Mouse (Mus musculus) MEL (cell line): ENCODE data around the gene Gpr33. TPM values are rescaled to one million over a fixed set of nuclear protein-coding genes. Genes with fewer than 3 reads are reported as not detected.

Experiments
- DNase-seq: peaks from one replicate; pipeline ENCODE4 v3.0.0; 2011; ENCODE audit warnings: low read depth, low spot score
- H3K27ac ChIP-seq: 2 replicates; pipeline ENCODE4 v1.5.1; 2012; ENCODE audit warnings: low read depth, mild to moderate bottlenecking, control low read depth, low read length, moderate library complexity; ENCODE audit not compliant: control insufficient read depth
- H3K27me3 ChIP-seq, 2 experiments: fragments of 150-350 bp in 1 of 2; sonication (generic) in 1 of 2; 2 replicates each; pipeline ENCODE4 v1.6.1; 2012; ENCODE audit warnings: low read length in 2 of 2, mild to moderate bottlenecking in 2 of 2, improper control_type of control experiment in 1 of 2, moderate library complexity in 1 of 2; ENCODE audit not compliant: insufficient read depth in 2 of 2, control insufficient read depth in 1 of 2
- H3K36me3 ChIP-seq, 2 experiments: 2 replicates each; pipeline ENCODE4 v1.6.1; 2012 to 2014; ENCODE audit warnings: low read length in 2 of 2, improper control_type of control experiment in 1 of 2, inconsistent platforms in 1 of 2, mild to moderate bottlenecking in 1 of 2; ENCODE audit not compliant: insufficient read depth in 2 of 2, control insufficient read depth in 1 of 2
- H3K4me1 ChIP-seq, 2 experiments: fragments of 150-350 bp in 1 of 2; sonication (generic) in 1 of 2; 2 replicates each; pipeline ENCODE4 v1.6.1; 2012; ENCODE audit warnings: low read length in 2 of 2, improper control_type of control experiment in 1 of 2, mild to moderate bottlenecking in 1 of 2; ENCODE audit not compliant: insufficient read depth in 2 of 2, control insufficient read depth in 1 of 2
- H3K4me3 ChIP-seq, 2 experiments: fragments of 150-350 bp in 1 of 2; sonication (generic) in 1 of 2; 2 replicates each; pipeline ENCODE4 v1.5.1; 2012; ENCODE audit warnings: low read depth in 2 of 2, low read length in 2 of 2, mild to moderate bottlenecking in 2 of 2, moderate library complexity in 2 of 2, control low read depth in 1 of 2, improper control_type of control experiment in 1 of 2; ENCODE audit not compliant: control insufficient read depth in 1 of 2, insufficient read depth in 1 of 2
- H3K79me2 ChIP-seq: 2 replicates; pipeline ENCODE4 v1.6.1; 2012; ENCODE audit warnings: mild to moderate bottlenecking, low read length, moderate library complexity; ENCODE audit not compliant: control insufficient read depth, poor library complexity, insufficient read depth
- H3K9ac ChIP-seq: 2 replicates; pipeline ENCODE4 v1.6.1; 2012; ENCODE audit warnings: low read depth, mild to moderate bottlenecking, control low read depth, low read length, moderate library complexity; ENCODE audit not compliant: control insufficient read depth, poor library complexity, severe bottlenecking
- H3K9me3 ChIP-seq: fragments of 150-350 bp; sonication (generic); replicated peaks from 2 replicates; pipeline ENCODE4 v1.6.1; 2012; ENCODE audit warnings: mild to moderate bottlenecking, low read length, improper control_type of control experiment, moderate library complexity; ENCODE audit not compliant: insufficient read depth
- BHLHE40 ChIP-seq: IDR thresholded peaks from 2 replicates; pipeline ENCODE4 v1.6.1; 2012; ENCODE audit warnings: low read depth, mild to moderate bottlenecking, inconsistent platforms, low read length, improper control_type of control experiment, borderline replicate concordance
- CHD1 ChIP-seq: IDR thresholded peaks from 2 replicates; pipeline ENCODE4 v1.6.1; 2012; ENCODE audit warnings: low read depth, mild to moderate bottlenecking, inconsistent platforms, low read length, improper control_type of control experiment
- CTCF ChIP-seq, 3 experiments: IDR thresholded peaks in 2 of 3; conservative IDR thresholded peaks in 1 of 3; 2 replicates each; pipeline ENCODE4 v1.5.1; 2011 to 2012; ENCODE audit warnings: low read length in 3 of 3, low read depth in 2 of 3, mild to moderate bottlenecking in 2 of 3, improper control_type of control experiment in 1 of 3, inconsistent platforms in 1 of 3, mixed read lengths in 1 of 3, moderate library complexity in 1 of 3; ENCODE audit not compliant: control insufficient read depth in 1 of 3, insufficient read depth in 1 of 3, poor library complexity in 1 of 3, severe bottlenecking in 1 of 3
- ELF1 ChIP-seq: IDR thresholded peaks from 2 replicates; pipeline ENCODE4 v1.6.1; 2014; ENCODE audit warnings: low read depth, mild to moderate bottlenecking, inconsistent platforms, low read length, improper control_type of control experiment, moderate library complexity
- ETS1 ChIP-seq: IDR thresholded peaks from 2 replicates; pipeline ENCODE4 v1.6.1; 2012; ENCODE audit warnings: low read depth, mild to moderate bottlenecking, inconsistent platforms, low read length, improper control_type of control experiment, moderate library complexity
- GABPA ChIP-seq: IDR thresholded peaks from 2 replicates; pipeline ENCODE4 v1.6.1; 2012; ENCODE audit warnings: low read depth, mild to moderate bottlenecking, inconsistent platforms, low read length, improper control_type of control experiment, moderate library complexity
- GATA1 ChIP-seq: IDR thresholded peaks from 2 replicates; pipeline ENCODE4 v1.6.1; 2011; ENCODE audit warnings: low read depth, low read length, improper control_type of control experiment
- HCFC1 ChIP-seq: IDR thresholded peaks from 2 replicates; pipeline ENCODE4 v1.6.1; 2012; ENCODE audit warnings: low read depth, mild to moderate bottlenecking, inconsistent platforms, low read length, improper control_type of control experiment, moderate library complexity
- JUND ChIP-seq: IDR thresholded peaks from 2 replicates; pipeline ENCODE4 v1.6.1; 2011; ENCODE audit warnings: low read depth, mild to moderate bottlenecking, improper control_type of control experiment, low read length
- KAT2A ChIP-seq: conservative IDR thresholded peaks from 2 replicates; pipeline ENCODE4 v1.6.1; 2012; ENCODE audit warnings: low read depth, low read length, improper control_type of control experiment, inconsistent platforms
- MAFK ChIP-seq: IDR thresholded peaks from 2 replicates; pipeline ENCODE4 v1.6.1; 2011; ENCODE audit warnings: low read depth, mild to moderate bottlenecking, low read length, improper control_type of control experiment, borderline replicate concordance
- MAX ChIP-seq: IDR thresholded peaks from 2 replicates; pipeline ENCODE4 v1.6.1; 2011; ENCODE audit warnings: low read length, improper control_type of control experiment
- MYC ChIP-seq: IDR thresholded peaks from 2 replicates; pipeline ENCODE4 v1.6.1; 2011; ENCODE audit warnings: low read depth, mild to moderate bottlenecking, low read length, improper control_type of control experiment, moderate library complexity
- NRF1 ChIP-seq: IDR thresholded peaks from 2 replicates; pipeline ENCODE4 v1.6.1; 2014; ENCODE audit warnings: low read depth, mild to moderate bottlenecking, inconsistent platforms, low read length, improper control_type of control experiment, moderate library complexity; ENCODE audit not compliant: poor library complexity, insufficient read depth, severe bottlenecking
- POLR2A ChIP-seq, 2 experiments: IDR thresholded peaks; 2 replicates each; pipeline ENCODE4 v1.6.1; 2011 to 2012; ENCODE audit warnings: low read length in 2 of 2, mild to moderate bottlenecking in 2 of 2, control low read depth in 1 of 2, improper control_type of control experiment in 1 of 2, low read depth in 1 of 2, moderate library complexity in 1 of 2; ENCODE audit not compliant: control insufficient read depth in 1 of 2, insufficient read depth in 1 of 2, poor library complexity in 1 of 2
- RAD21 ChIP-seq: IDR thresholded peaks from 2 replicates; pipeline ENCODE4 v1.6.1; 2011; ENCODE audit warnings: mild to moderate bottlenecking, low read depth, low read length, improper control_type of control experiment
- RCOR1 ChIP-seq: IDR thresholded peaks from 2 replicates; pipeline ENCODE4 v1.6.1; 2012; ENCODE audit warnings: low read depth, mild to moderate bottlenecking, inconsistent platforms, low read length, improper control_type of control experiment
- SIN3A ChIP-seq: IDR thresholded peaks from 2 replicates; pipeline ENCODE4 v1.6.1; 2012; ENCODE audit warnings: low read length, improper control_type of control experiment, inconsistent platforms
- TAL1 ChIP-seq: IDR thresholded peaks from 2 replicates; pipeline ENCODE4 v1.6.1; 2012; ENCODE audit warnings: mild to moderate bottlenecking, inconsistent platforms, low read length, moderate library complexity, mixed read lengths
- TBP ChIP-seq: IDR thresholded peaks from 2 replicates; pipeline ENCODE4 v1.8.0; 2011; ENCODE audit warnings: low read depth, low read length, improper control_type of control experiment
- TCF12 ChIP-seq: IDR thresholded peaks from 2 replicates; pipeline ENCODE4 v1.6.1; 2014; ENCODE audit warnings: low read depth, mild to moderate bottlenecking, inconsistent platforms, low read length, improper control_type of control experiment, moderate library complexity
- ZC3H11A ChIP-seq: IDR thresholded peaks from 2 replicates; pipeline ENCODE4 v1.6.1; 2012; ENCODE audit warnings: low read depth, mild to moderate bottlenecking, inconsistent platforms, low read length, improper control_type of control experiment
- ZMIZ1 ChIP-seq: IDR thresholded peaks from 2 replicates; pipeline ENCODE4 v1.6.1; 2012; ENCODE audit warnings: low read depth, mild to moderate bottlenecking, inconsistent platforms, low read length, improper control_type of control experiment, moderate library complexity
- ZNF384 ChIP-seq: IDR thresholded peaks from 2 replicates; pipeline ENCODE4 v1.6.1; 2012; ENCODE audit warnings: low read depth, mild to moderate bottlenecking, inconsistent platforms, low read length, improper control_type of control experiment
- polyA plus RNA-seq, 2 experiments: library from polyadenylated mRNA; stranded (reverse) in 1 of 2; unstranded in 1 of 2; fragments of >175 nt in 1 of 2; fragments of >200 nt in 1 of 2; gene quantifications; 2 replicates each; pipeline versions ENCODE4 v1.2.1 to v1.2.4; 2012; ENCODE audit warnings: low replicate concordance in 2 of 2, low read depth in 1 of 2; ENCODE audit not compliant: insufficient read length in 2 of 2, insufficient read depth in 1 of 2, missing spikeins in 1 of 2
- total RNA-seq: library from RNA; depleted of rRNA; stranded (reverse); fragments of 300-350 nt; gene quantifications from 2 replicates; pipeline ENCODE4 v1.2.3, GENCODE M21; 2012

Gene Gpr33
- total and polyA plus RNA-seq, 3 experiments: not detected

DNA sequence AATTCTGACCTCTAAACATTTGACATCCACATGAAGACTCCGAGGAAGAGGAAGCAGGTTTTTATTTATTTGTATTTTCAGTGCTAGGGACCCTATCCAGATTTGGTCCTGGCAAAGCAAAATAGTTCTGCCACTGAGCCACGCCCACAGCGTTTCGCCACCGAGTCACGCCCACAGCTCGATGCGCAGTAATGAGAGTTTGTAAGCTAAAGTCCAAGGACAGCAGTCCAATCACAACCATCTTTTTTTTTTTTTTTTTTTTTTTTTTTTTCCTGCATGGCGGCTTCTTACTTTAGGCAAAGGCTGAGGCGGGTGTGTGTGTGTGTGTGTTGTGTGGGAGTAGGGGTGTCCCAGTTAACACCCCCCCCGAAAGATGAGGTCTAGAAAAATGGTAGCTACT lies 13.8 kb downstream of the Gpr33 start:
- Histone ChIP-seq H3K79me2 (no peaks in the 10 kb centered on the region), H3K27me3 (peaks cover 0 to 1% of the 10 kb centered on the region in 2 experiments; a peak in 3 of 4 replicates), H3K4me3 (no peak overlapping the region), H3K36me3 (peaks cover 0 to 3% of the 10 kb centered on the region in 2 experiments; a peak in 1 of 4 replicates), H3K27ac (no peak overlapping the region), H3K9ac (no peak overlapping the region), H3K4me1 (no peaks in the 10 kb centered on the region), H3K9me3 (no peaks in the 10 kb centered on the region)
- peak; percentile 52 for DNase-seq
- TF ChIP-seq ZNF384 (peak; percentile 81), BHLHE40 (no peak)

DNA sequence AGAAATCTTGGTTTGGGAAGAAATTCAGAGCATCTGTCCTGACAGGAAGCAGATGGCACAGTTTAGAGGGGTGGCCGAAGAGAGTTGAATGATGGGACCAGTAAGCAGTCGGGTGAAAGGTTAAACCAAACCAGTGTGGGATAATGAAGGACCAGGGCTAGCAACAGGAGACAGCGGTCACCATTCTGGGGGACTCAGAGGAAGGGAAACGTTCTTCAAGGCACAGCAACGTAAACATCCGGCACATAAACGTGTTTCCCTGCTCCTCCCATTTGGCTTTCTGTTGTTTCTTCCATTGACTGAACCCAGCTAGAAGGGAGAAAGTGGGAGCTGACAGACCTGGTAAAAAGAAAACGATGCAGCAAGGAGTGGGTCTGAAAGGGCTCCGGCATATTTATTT lies 14.6 kb downstream of the Gpr33 start:
- H3K36me3 ChIP-seq: peaks cover 0 to 3% of the 10 kb centered on the region in 2 experiments; a peak in 1 of 4 replicates
- H3K79me2 ChIP-seq: no peaks in the 10 kb centered on the region
- TF ChIP-seq CTCF (IDR thresholded peaks at IDR 0.05 in 2 of 3, conservative IDR thresholded peaks at IDR 0.05 in 1 of 3; ENCODE audit: control insufficient read depth in 1 of 3, insufficient read depth in 1 of 3, low read depth in 2 of 3, low read length in 3 of 3, poor library complexity in 1 of 3, severe bottlenecking in 1 of 3) (no peak), ETS1 (no peak), NRF1 (no peak)
- TF ChIP-seq, all 39 proteins: peak for 0
- Histone ChIP-seq H3K9ac (no peak overlapping the region), H3K9me3 (no peaks in the 10 kb centered on the region), H3K27me3 (peaks cover 0 to 1% of the 10 kb centered on the region in 2 experiments; a peak in 3 of 4 replicates), H3K4me1 (no peaks in the 10 kb centered on the region), H3K4me3 (no peak overlapping the region), H3K27ac (no peak overlapping the region)
- no peak for DNase-seq

DNA sequence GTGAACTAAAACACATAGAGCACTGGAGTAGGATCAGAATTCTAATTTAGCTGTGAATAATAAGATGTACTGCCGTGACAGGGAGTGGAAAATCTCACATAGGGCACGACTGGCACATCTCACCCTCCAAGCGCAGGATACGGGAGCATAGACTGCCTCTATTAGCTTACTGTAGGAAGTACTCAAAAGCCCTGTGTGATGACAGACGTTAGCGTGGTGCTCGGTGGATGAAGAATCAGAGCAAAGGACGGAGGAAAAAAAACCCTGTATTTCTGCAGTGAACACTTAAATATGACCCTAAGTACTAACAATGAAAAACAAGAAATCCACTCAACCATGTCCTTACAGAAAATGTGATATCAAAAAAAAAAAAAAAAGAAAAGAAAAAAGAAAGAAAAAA lies 15.7 kb downstream of the Gpr33 start:
- Histone ChIP-seq H3K79me2 (no peaks in the 10 kb centered on the region), H3K4me3 (no peak overlapping the region), H3K36me3 (peaks cover 0 to 3% of the 10 kb centered on the region in 2 experiments; a peak in 1 of 4 replicates), H3K27me3 (peaks cover 0 to 1% of the 10 kb centered on the region in 2 experiments; a peak in 3 of 4 replicates), H3K4me1 (no peaks in the 10 kb centered on the region), H3K27ac (no peak overlapping the region), H3K9ac (no peak overlapping the region), H3K9me3 (no peaks in the 10 kb centered on the region)
- no peak for DNase-seq
- TF ChIP-seq ZMIZ1: no peak
- no peak for TF ChIP-seq TAL1
- TF ChIP-seq TBP: no peak
- no peak for TF ChIP-seq JUND
- no peak for TF ChIP-seq MYC
- TF ChIP-seq ELF1: no peak
- TF ChIP-seq HCFC1: no peak
- no peak for TF ChIP-seq SIN3A
- no peak for TF ChIP-seq MAX
- no peak for TF ChIP-seq GABPA
- TF ChIP-seq GATA1: no peak
- no peak for TF ChIP-seq MAFK
- no peak for TF ChIP-seq RAD21
- TF ChIP-seq ZC3H11A: no peak
- TF ChIP-seq POLR2A (IDR thresholded peaks at IDR 0.05; ENCODE audit: control insufficient read depth in 1 of 2, insufficient read depth in 1 of 2, low read depth in 1 of 2, low read length in 2 of 2, poor library complexity in 1 of 2): no peak
- no peak for TF ChIP-seq CTCF (IDR thresholded peaks at IDR 0.05 in 2 of 3, conservative IDR thresholded peaks at IDR 0.05 in 1 of 3; ENCODE audit: control insufficient read depth in 1 of 3, insufficient read depth in 1 of 3, low read depth in 2 of 3, low read length in 3 of 3, poor library complexity in 1 of 3, severe bottlenecking in 1 of 3)
- no peak for TF ChIP-seq RCOR1
- no peak for TF ChIP-seq CHD1
- no peak for TF ChIP-seq TCF12
- no peak for TF ChIP-seq KAT2A
- TF ChIP-seq, all 39 proteins: peak for 0
